Mouse (Mus musculus) heart, embryonic 16.5 days (tissue): ENCODE measurements around the gene Dusp14. TPM values are rescaled to one million over a fixed set of nuclear protein-coding genes. Genes with fewer than 3 reads are reported as not detected.

ENCODE experiments used
- ATAC-seq: fragments of 200-750 bp; cut with Nextera tagmentation; replicated peaks from 2 replicates; pipeline ENCODE4 v1.8.0; 2017; ENCODE audit warnings: moderate number of reproducible peaks; ENCODE audit not compliant: insufficient read depth, low FRiP score; ENCODE audit errors: extremely low read depth
- H3K27ac ChIP-seq: fragments of 300-500 bp; sonication (generic); 2 replicates; pipeline ENCODE4 v1.5.1; 2014; ENCODE audit warnings: mild to moderate bottlenecking, low read length, control low read depth, moderate library complexity
- H3K27me3 ChIP-seq: fragments of 300-500 bp; sonication (generic); 2 replicates; pipeline ENCODE4 v1.6.1; 2014; ENCODE audit warnings: low read length, mixed read lengths; ENCODE audit not compliant: control insufficient read depth, insufficient read depth
- H3K36me3 ChIP-seq: fragments of 300-500 bp; sonication (generic); 2 replicates; pipeline ENCODE4 v1.6.1; 2014; ENCODE audit not compliant: control insufficient read depth, insufficient read depth
- H3K4me1 ChIP-seq: fragments of 300-500 bp; sonication (generic); 2 replicates; pipeline ENCODE4 v1.6.1; 2014; ENCODE audit warnings: low read length, mixed read lengths; ENCODE audit not compliant: control insufficient read depth, insufficient read depth
- H3K4me2 ChIP-seq: fragments of 300-500 bp; sonication (generic); 2 replicates; pipeline ENCODE4 v1.6.1; 2014; ENCODE audit warnings: low read depth, mild to moderate bottlenecking, control low read depth, low read length
- H3K4me3 ChIP-seq: fragments of 300-500 bp; sonication (generic); 2 replicates; pipeline ENCODE4 v1.5.1; 2014; ENCODE audit warnings: mild to moderate bottlenecking, control low read depth, low read length
- H3K9ac ChIP-seq: fragments of 300-500 bp; sonication (generic); 2 replicates; pipeline ENCODE4 v1.6.1; 2014; ENCODE audit warnings: low read length, control low read depth
- H3K9me3 ChIP-seq: fragments of 300-500 bp; sonication (generic); replicated peaks from 2 replicates; pipeline ENCODE4 v1.6.1; 2016; ENCODE audit warnings: low read length; ENCODE audit not compliant: control insufficient read depth
- WGBS: fragments of 180-500 bp; shearing (Covaris S2); extraction: QIAGEN DNeasy Blood & Tissue Kit; methylation state at CpG from one replicate; pipeline ENCODE4 v1.1.7; 2014; 5-methylcytosine and 5-hydroxymethylcytosine counted together
- polyA plus RNA-seq: library from polyadenylated mRNA; unstranded; fragments of >200 nt; fragmentation: Nextera tagmentation; extraction: Ambion mirVana; gene quantifications from 2 replicates; pipeline ENCODE4 v1.2.1, GENCODE M21; 2015

The Dusp14 gene
- polyA plus RNA-seq, 1 experiment from 2014 or later: 7.2 TPM

GRCm38 (mm10) chr11:84016147-84016809 is 52.8 kb downstream of the Dusp14 start:
- H3K27ac ChIP-seq: no peak overlapping the region
- WGBS: 77% methylated on average over 6 of the region's 6 CpGs
- no peak for ATAC-seq
- H3K4me3 ChIP-seq: no peak overlapping the region
- H3K27me3 ChIP-seq: no peaks in the 10 kb centered on the region
- no peak overlapping the region for H3K4me2 ChIP-seq
- H3K9ac ChIP-seq: no peak overlapping the region
- H3K4me1 ChIP-seq: no peaks in the 10 kb centered on the region
- H3K36me3 ChIP-seq: peaks cover 4% of the 10 kb centered on the region
- H3K9me3 ChIP-seq: no peaks in the 10 kb centered on the region

GRCm38 (mm10) chr11:84013105-84013504 is 56.0 kb downstream of the Dusp14 start:
- Histone ChIP-seq H3K9me3 (no peaks in the 10 kb centered on the region), H3K9ac (no peak overlapping the region), H3K27me3 (no peaks in the 10 kb centered on the region), H3K4me3 (no peak overlapping the region), H3K36me3 (peaks cover 15% of the 10 kb centered on the region; the same call in 1 of the 2 replicates), H3K27ac (0 out of 2 replicates have a peak overlapping the region, but pooled peaks have one; percentile 0), H3K4me2 (no peak overlapping the region), H3K4me1 (no peaks in the 10 kb centered on the region)
- WGBS: 45% methylated on average over 7 of the region's 7 CpGs
- ATAC-seq: peak; percentile 32; the same call in 1 of the 2 replicates

- 77% methylated on average over 2 of the region's 2 CpGs for WGBS
- no peak overlapping the region for H3K27ac ChIP-seq
- no peaks in the 10 kb centered on the region for H3K27me3 ChIP-seq
- no peak overlapping the region for H3K9ac ChIP-seq
- H3K36me3 ChIP-seq: peaks cover 15% of the 10 kb centered on the region; the same call in 1 of the 2 replicates
- no peaks in the 10 kb centered on the region for H3K9me3 ChIP-seq
- no peak for ATAC-seq
- H3K4me2 ChIP-seq: no peak overlapping the region
- no peaks in the 10 kb centered on the region for H3K4me1 ChIP-seq
- H3K4me3 ChIP-seq: no peak overlapping the region
These were observed 57.5 kb downstream of the Dusp14 start for GRCm38 (mm10) chr11:84011576-84011975.

GRCm38 (mm10) chr11:84011050-84011449 is 58.0 kb downstream of the Dusp14 start:
- WGBS: 64% methylated on average over 12 of the region's 12 CpGs
- H3K9me3 ChIP-seq: no peaks in the 10 kb centered on the region
- no peak overlapping the region for H3K4me3 ChIP-seq
- H3K27me3 ChIP-seq: no peaks in the 10 kb centered on the region
- no peak overlapping the region for H3K27ac ChIP-seq
- H3K9ac ChIP-seq: no peak overlapping the region
- ATAC-seq: no peak
- peaks cover 15% of the 10 kb centered on the region; the same call in 1 of the 2 replicates for H3K36me3 ChIP-seq
- no peak overlapping the region for H3K4me2 ChIP-seq
- H3K4me1 ChIP-seq: no peaks in the 10 kb centered on the region

- Histone ChIP-seq H3K4me3 (no peak overlapping the region), H3K9me3 (no peaks in the 10 kb centered on the region), H3K27ac (no peak overlapping the region), H3K27me3 (no peaks in the 10 kb centered on the region), H3K4me2 (no peak overlapping the region), H3K36me3 (peaks cover 15% of the 10 kb centered on the region; the same call in 1 of the 2 replicates), H3K4me1 (no peaks in the 10 kb centered on the region), H3K9ac (no peak overlapping the region)
- ATAC-seq: no peak
- 86% methylated on average over 9 of the region's 9 CpGs for WGBS
These were observed 58.6 kb downstream of the Dusp14 start for GRCm38 (mm10) chr11:84010411-84010810.

- H3K27me3 ChIP-seq: no peaks in the 10 kb centered on the region
- no peak overlapping the region for H3K4me3 ChIP-seq
- H3K27ac ChIP-seq: no peak overlapping the region
- H3K4me1 ChIP-seq: no peaks in the 10 kb centered on the region
- WGBS: 84% methylated on average over 9 of the region's 9 CpGs
- H3K9ac ChIP-seq: no peak overlapping the region
- no peaks in the 10 kb centered on the region for H3K9me3 ChIP-seq
- H3K36me3 ChIP-seq: peaks cover 17% of the 10 kb centered on the region
- no peak overlapping the region for H3K4me2 ChIP-seq
- ATAC-seq: no peak
These were observed 60.1 kb downstream of the Dusp14 start for GRCm38 (mm10) chr11:84009001-84009400.

GRCm38 (mm10) chr11:84003986-84004385 is 65.1 kb downstream of the Dusp14 start:
- Histone ChIP-seq H3K9me3 (no peaks in the 10 kb centered on the region), H3K27ac (no peak overlapping the region), H3K4me1 (no peaks in the 10 kb centered on the region), H3K4me3 (no peak overlapping the region), H3K9ac (no peak overlapping the region), H3K36me3 (peaks cover 19% of the 10 kb centered on the region), H3K27me3 (no peaks in the 10 kb centered on the region), H3K4me2 (no peak overlapping the region)
- ATAC-seq: no peak
- WGBS: 82% methylated on average over 6 of the region's 6 CpGs

GRCm38 (mm10) chr11:84001257-84001656 is 67.8 kb downstream of the Dusp14 start:
- Histone ChIP-seq H3K9ac (no peak overlapping the region), H3K27ac (no peak overlapping the region), H3K4me2 (no peak overlapping the region), H3K4me1 (no peaks in the 10 kb centered on the region), H3K9me3 (no peaks in the 10 kb centered on the region), H3K36me3 (peaks cover 29% of the 10 kb centered on the region), H3K4me3 (no peak overlapping the region), H3K27me3 (no peaks in the 10 kb centered on the region)
- WGBS: 88% methylated on average over 3 of the region's 3 CpGs
- no peak for ATAC-seq

- no peak for ATAC-seq
- 75% methylated on average over 4 of the region's 4 CpGs for WGBS
- Histone ChIP-seq H3K4me1 (no peaks in the 10 kb centered on the region), H3K27ac (no peak overlapping the region), H3K9ac (no peak overlapping the region), H3K9me3 (no peaks in the 10 kb centered on the region), H3K36me3 (peaks cover 39% of the 10 kb centered on the region), H3K27me3 (no peaks in the 10 kb centered on the region), H3K4me2 (no peak overlapping the region), H3K4me3 (no peak overlapping the region)
These were observed 69.6 kb downstream of the Dusp14 start for GRCm38 (mm10) chr11:83999411-83999915.
